Mouse (Mus musculus): ENCODE results near the gene Hyal1.

DNA sequence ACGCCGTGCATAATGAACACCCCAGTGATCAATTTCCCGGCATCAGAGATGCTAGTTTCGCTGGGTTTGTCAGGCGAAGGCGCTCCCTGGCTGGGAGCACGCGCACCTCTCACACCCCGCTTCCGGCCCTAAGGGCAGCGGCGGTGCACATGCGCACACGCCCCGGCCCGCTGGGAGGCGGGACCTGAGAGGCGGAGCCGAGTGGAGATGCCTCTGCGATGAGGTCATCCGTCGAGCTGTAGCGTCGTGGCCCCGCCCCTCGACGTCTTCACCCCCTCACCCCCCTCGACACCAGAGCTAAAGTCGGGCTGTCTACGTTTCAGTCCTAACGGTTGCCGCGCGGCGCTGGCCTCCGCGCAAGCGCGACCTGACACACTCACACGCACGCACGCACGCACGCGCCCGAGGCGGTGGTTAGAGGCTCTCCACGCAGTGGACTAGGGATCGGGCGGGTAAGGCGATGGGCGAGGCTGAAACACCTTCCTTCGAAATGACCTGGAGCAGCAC is 22.4 kb upstream of the Hyal1 start:
- TF ChIP-seq CTCF (IDR thresholded peaks at IDR 0.05; ENCODE audit: extremely low read depth, insufficient read depth, insufficient read length, insufficient replicate concordance) (no peak), POLR2A (IDR thresholded peaks at IDR 0.05; ENCODE audit: low read depth, low read length) (peak; percentile 91)

Measured in spleen, adult 2 months (tissue).